Mouse (Mus musculus): ENCODE data around the gene Ice2.

GRCm38 (mm10) chr9:69443203-69443602 lies 45.5 kb downstream of the Ice2 start:
- TF ChIP-seq E2F4 (IDR thresholded peaks at IDR 0.05; ENCODE audit: insufficient read depth) (no peak), POLR2A (IDR thresholded peaks at IDR 0.05; ENCODE audit: insufficient read length, low read depth) (no peak), MYOD1 (IDR thresholded peaks at IDR 0.05; ENCODE audit: control insufficient read depth in 1 of 3, insufficient read length in 2 of 3, low read depth in 2 of 3) (no peak), CEBPB (IDR thresholded peaks at IDR 0.05; ENCODE audit: insufficient read depth, poor library complexity, severe bottlenecking) (no peak), MAX (IDR thresholded peaks at IDR 0.05; ENCODE audit: low read depth) (no peak)

Data from myocyte (in vitro differentiated cells).